Mouse (Mus musculus) stomach, postnatal 0 days (tissue): ENCODE data around the gene Rps6kb2. TPM values are rescaled to one million over a fixed set of nuclear protein-coding genes. Genes with fewer than 3 reads are reported as not detected.

Experiments used
- ATAC-seq: fragments of 200-750 bp; cut with Nextera tagmentation; 2 replicates; pipeline ENCODE4 v1.8.0; 2017; ENCODE audit not compliant: low FRiP score, low TSS enrichment
- DNase-seq: peaks from one replicate; pipeline ENCODE4 v3.0.0-alpha.2; 2016; ENCODE audit warnings: low spot score
- H3K27ac ChIP-seq: fragments of 300-500 bp; sonication (generic); replicated peaks from 2 replicates; pipeline ENCODE4 v1.5.1; 2014; ENCODE audit warnings: mild to moderate bottlenecking, control low read depth
- H3K27me3 ChIP-seq: fragments of 300-500 bp; sonication (generic); 2 replicates; pipeline ENCODE4 v1.6.1; 2014; ENCODE audit warnings: low read length; ENCODE audit not compliant: control insufficient read depth, insufficient read depth
- H3K36me3 ChIP-seq: fragments of 300-500 bp; sonication (generic); 2 replicates; pipeline ENCODE4 v1.6.1; 2014; ENCODE audit warnings: low read length, mixed read lengths; ENCODE audit not compliant: control insufficient read depth, insufficient read depth
- H3K4me1 ChIP-seq: fragments of 300-500 bp; sonication (generic); replicated peaks from 2 replicates; pipeline ENCODE4 v1.6.1; 2014; ENCODE audit warnings: antibody characterized with exemption; ENCODE audit not compliant: control insufficient read depth, insufficient read depth
- H3K4me2 ChIP-seq: fragments of 300-500 bp; sonication (generic); replicated peaks from 2 replicates; pipeline ENCODE4 v1.6.1; 2014; ENCODE audit warnings: low read depth, mild to moderate bottlenecking, control low read depth, moderate library complexity
- H3K4me3 ChIP-seq: fragments of 300-500 bp; sonication (generic); 2 replicates; pipeline ENCODE4 v1.5.1; 2014; ENCODE audit warnings: low read depth, low read length, control low read depth
- H3K9ac ChIP-seq: fragments of 300-500 bp; sonication (generic); 2 replicates; pipeline ENCODE4 v1.6.1; 2014; ENCODE audit warnings: mild to moderate bottlenecking, low read length, control low read depth, mixed read lengths
- H3K9me3 ChIP-seq: fragments of 300-500 bp; sonication (generic); 2 replicates; pipeline ENCODE4 v1.6.1; 2016; ENCODE audit warnings: low read length; ENCODE audit not compliant: control insufficient read depth
- CTCF ChIP-seq: IDR thresholded peaks from 2 replicates; pipeline ENCODE4 v1.5.1; 2016; ENCODE audit warnings: antibody characterized with exemption, low read depth, mild to moderate bottlenecking, moderate library complexity
- EP300 ChIP-seq: optimal IDR thresholded peaks from 2 replicates; pipeline ENCODE3; 2016; ENCODE audit warnings: antibody characterized with exemption
- WGBS: fragments of 180-500 bp; shearing (Covaris S2); extraction: QIAGEN DNeasy Blood & Tissue Kit; methylation state at CpG from one replicate; pipeline ENCODE4 v1.1.7; 2014; 5-methylcytosine and 5-hydroxymethylcytosine counted together
- polyA plus RNA-seq: library from polyadenylated mRNA; unstranded; fragments of >200 nt; fragmentation: Nextera tagmentation; extraction: Ambion mirVana; gene quantifications from 2 replicates; pipeline ENCODE4 v1.2.1, GENCODE M21; 2015

The Rps6kb2 gene
- polyA plus RNA-seq, 1 experiment from 2014 or later = 41.1 TPM

GRCm38 (mm10) chr19:4203604-4204326 lies 40.6 kb upstream of the Rps6kb2 start:
- no peak overlapping the region for H3K27ac ChIP-seq
- 64% methylated on average over 13 of the region's 13 CpGs for WGBS
- H3K9me3 ChIP-seq = no peaks in the 10 kb centered on the region
- H3K27me3 ChIP-seq = no peaks in the 10 kb centered on the region; the same call in 1 of the 2 replicates
- H3K36me3 ChIP-seq = no peaks in the 10 kb centered on the region
- no peak overlapping the region for H3K4me3 ChIP-seq
- peaks cover 4% of the 10 kb centered on the region for H3K4me1 ChIP-seq
- ATAC-seq (no peak), DNase-seq (no peak)
- H3K4me2 ChIP-seq = no peak overlapping the region
- TF ChIP-seq EP300 (no peak), CTCF (no peak)
- H3K9ac ChIP-seq = no peak overlapping the region

DNA sequence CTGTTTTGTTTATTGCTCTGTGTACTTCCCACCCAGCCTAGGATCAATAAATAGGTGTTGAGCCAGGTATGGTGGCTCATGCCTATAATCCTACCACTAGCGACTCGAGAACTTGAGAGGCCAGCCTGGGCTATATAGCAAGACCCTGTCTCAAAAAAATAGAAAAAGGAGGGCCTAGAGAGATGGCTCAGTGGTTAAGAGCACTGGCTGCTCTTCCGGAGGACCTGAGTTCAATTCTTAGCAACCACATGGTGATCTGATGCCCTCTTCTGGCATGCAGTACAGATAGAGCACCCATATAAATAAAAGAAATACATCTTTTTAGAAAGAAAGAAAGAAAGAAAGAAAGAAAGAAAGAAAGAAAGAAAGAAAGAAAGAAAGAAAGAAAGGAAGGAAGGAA lies 40.0 kb upstream of the Rps6kb2 start:
- WGBS = 69% methylated on average over 3 of the region's 3 CpGs
- no peak for ATAC-seq

GRCm38 (mm10) chr19:4202149-4202548 lies 39.0 kb upstream of the Rps6kb2 start:
- Histone ChIP-seq H3K4me1 (peaks cover 4% of the 10 kb centered on the region), H3K4me3 (peak overlapping the region; percentile 54), H3K36me3 (no peaks in the 10 kb centered on the region), H3K9me3 (no peaks in the 10 kb centered on the region), H3K9ac (peak overlapping the region; percentile 70), H3K27ac (peak overlapping the region; percentile 65; the same call in 1 of the 2 replicates), H3K27me3 (no peaks in the 10 kb centered on the region; the same call in 1 of the 2 replicates), H3K4me2 (peak overlapping the region; percentile 92)
- WGBS = 30% methylated on average over 7 of the region's 7 CpGs
- DNase-seq (no peak), ATAC-seq (no peak)
- TF ChIP-seq CTCF = no peak
- TF ChIP-seq EP300 = no peak

More for the DNA sequence above, 40.0 kb upstream of the Rps6kb2 start:
- Histone ChIP-seq H3K27ac (no peak overlapping the region), H3K36me3 (no peaks in the 10 kb centered on the region), H3K9me3 (no peaks in the 10 kb centered on the region), H3K4me1 (peaks cover 4% of the 10 kb centered on the region), H3K4me2 (no peak overlapping the region), H3K4me3 (no peak overlapping the region), H3K9ac (no peak overlapping the region), H3K27me3 (no peaks in the 10 kb centered on the region; the same call in 1 of the 2 replicates)
- DNase-seq = no peak
- no peak for TF ChIP-seq EP300
- TF ChIP-seq CTCF = peak; percentile 17; the same call in 1 of the 2 replicates

- WGBS = under 1% methylated on average over 34 of the region's 34 CpGs
- TF ChIP-seq CTCF = 0 out of 2 replicates have a peak, but pooled peaks have one; percentile 18
- TF ChIP-seq EP300 = no peak
- Histone ChIP-seq H3K27me3 (no peaks in the 10 kb centered on the region; the same call in 1 of the 2 replicates), H3K9ac (peak within 1 kb of the TSS; percentile 77), H3K9me3 (no peaks in the 10 kb centered on the region), H3K36me3 (peaks cover 4% of the 10 kb centered on the region), H3K4me3 (peak within 1 kb of the TSS; percentile 54), H3K4me1 (peaks cover 4% of the 10 kb centered on the region), H3K27ac (peak within 1 kb of the TSS; percentile 73), H3K4me2 (peak within 1 kb of the TSS; percentile 92)
- peak; percentile 96 for DNase-seq
- ATAC-seq = peak; percentile 79
These were observed 38.2 kb upstream of the Rps6kb2 start, which contains the start of gene Rad9a for GRCm38 (mm10) chr19:4201291-4201909. Rad9a (minus strand) TSS chr19:4201662.

DNA sequence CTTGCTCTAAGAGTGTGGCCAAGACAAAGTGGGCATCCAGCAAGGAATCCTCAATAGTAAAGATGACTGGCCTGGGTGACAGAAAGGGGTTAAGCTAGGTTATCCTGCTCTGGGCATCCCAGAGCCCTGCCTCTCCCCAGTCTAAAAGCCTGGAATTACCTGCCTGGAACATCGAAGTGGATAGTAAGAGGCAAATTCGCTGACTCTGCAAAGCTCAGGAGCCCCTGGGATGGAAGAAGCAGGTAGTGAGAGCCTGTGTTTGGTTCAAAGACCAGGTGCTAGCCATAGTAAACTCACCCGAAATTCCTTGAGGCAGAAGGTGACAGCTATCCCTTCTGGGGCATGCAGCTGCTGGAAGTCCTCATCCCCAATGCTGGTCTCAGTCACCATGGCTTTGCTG lies 34.0 kb upstream of the Rps6kb2 start:
- H3K27ac ChIP-seq = no peak overlapping the region

More for the DNA sequence above, 34.0 kb upstream of the Rps6kb2 start:
- WGBS = 53% methylated on average over 3 of the region's 3 CpGs
- peaks cover 23% of the 10 kb centered on the region for H3K36me3 ChIP-seq
- peaks cover 7% of the 10 kb centered on the region for H3K4me1 ChIP-seq
- H3K27me3 ChIP-seq = no peaks in the 10 kb centered on the region
- no peak overlapping the region for H3K4me3 ChIP-seq
- H3K4me2 ChIP-seq = no peak overlapping the region
- DNase-seq = no peak
- H3K9ac ChIP-seq = no peak overlapping the region
- no peak for ATAC-seq
- no peak for TF ChIP-seq EP300
- TF ChIP-seq CTCF = no peak
- H3K9me3 ChIP-seq = no peaks in the 10 kb centered on the region
